ENCODE assay signal across 8 mouse cellular contexts in genomic region chr8:80868801-80869323, GRCm38 (mm10). TPM values are rescaled to one million over a fixed set of nuclear protein-coding genes. Genes with fewer than 3 reads are reported as not detected.
A peak's percentile ranks its signal among the peaks of the same experiment; 100 is the strongest.
DNase-seq lines count a peak whose midpoint lies in the region; ATAC-seq and TF ChIP-seq lines count a peak whose summit lies in the region.

No protein-coding gene starts in this region.

- H3K36me3 ChIP-seq in G1E (replicated peaks), result peaks cover 6% of the 10 kb centered on the region
- peaks cover 13% of the 10 kb centered on the region for H3K36me3 ChIP-seq in heart, embryonic 13.5 days
- peaks cover 8% of the 10 kb centered on the region for H3K36me3 ChIP-seq in liver, embryonic 16.5 days (ENCODE audit: control insufficient read depth, insufficient read depth)

- peak; percentile 86 for ATAC-seq in G1E (ENCODE audit: extremely low read depth, insufficient number of reproducible peaks, low FRiP score, poor library complexity, severe bottlenecking)
- ATAC-seq in heart, embryonic 13.5 days (ENCODE audit: extremely low read depth, insufficient number of reproducible peaks, low FRiP score, low TSS enrichment), result no peak
- peak; percentile 89 for ATAC-seq in liver, embryonic 16.5 days (ENCODE audit: low read depth)

- peak overlapping the region; percentile 74 for H3K9ac ChIP-seq in heart, embryonic 13.5 days
- H3K9ac ChIP-seq in liver, embryonic 16.5 days (ENCODE audit: low read depth, low read length), result peak overlapping the region; percentile 33; the same call in 1 of the 2 replicates

- peaks cover 69% of the 10 kb centered on the region for H3K4me1 ChIP-seq in G1E (ENCODE audit: insufficient read depth, low read depth, low read length)
- H3K4me1 ChIP-seq in bone marrow, adult 2 months (ENCODE audit: control insufficient read depth, insufficient read depth, low read length), result no peaks in the 10 kb centered on the region; the same call in 1 of the 2 replicates
- H3K4me1 ChIP-seq in heart, embryonic 13.5 days, result peaks cover 90% of the 10 kb centered on the region
- H3K4me1 ChIP-seq in liver, embryonic 16.5 days (ENCODE audit: control insufficient read depth, low read depth, low read length), result peaks cover 61% of the 10 kb centered on the region

- no peaks in the 10 kb centered on the region for H3K9me3 ChIP-seq in G1E (replicated peaks)
- no peaks in the 10 kb centered on the region for H3K9me3 ChIP-seq in heart, embryonic 13.5 days
- no peaks in the 10 kb centered on the region for H3K9me3 ChIP-seq in liver, embryonic 16.5 days (replicated peaks; ENCODE audit: control insufficient read depth, low read length)

- intact Hi-C loops in gastrocnemius, postnatal 14 days (cut with DNase I; ENCODE audit: low total_unique reads), result no loop called here

- no peak overlapping the region for H3K27ac ChIP-seq in bone marrow, adult 2 months (ENCODE audit: control insufficient read depth, insufficient read depth, low read depth, low read length, poor library complexity)
- H3K27ac ChIP-seq in heart, embryonic 13.5 days (replicated peaks), result peak overlapping the region; percentile 94
- H3K27ac ChIP-seq in liver, embryonic 16.5 days (ENCODE audit: low read length), result peak overlapping the region; percentile 65

- no peaks in the 10 kb centered on the region; the same call in 1 of the 2 replicates for H3K27me3 ChIP-seq in G1E (ENCODE audit: insufficient read depth, low read length)
- no peaks in the 10 kb centered on the region for H3K27me3 ChIP-seq in heart, embryonic 13.5 days (replicated peaks)
- H3K27me3 ChIP-seq in liver, embryonic 16.5 days (ENCODE audit: control insufficient read depth, insufficient read depth, low read depth, low read length), result no peaks in the 10 kb centered on the region

- 53% methylated on average over 11 of the region's 11 CpGs for WGBS in bone marrow, adult 2 months
- WGBS in heart, embryonic 13.5 days, result 8% methylated on average over 11 of the region's 11 CpGs
- 18% methylated on average over 11 of the region's 11 CpGs for WGBS in liver, embryonic 16.5 days (ENCODE audit: insufficient replicate concordance)

- no peak for TF ChIP-seq CTCF in G1E (IDR thresholded peaks at IDR 0.05; ENCODE audit: low read depth, low read length)
- TF ChIP-seq CTCF in bone marrow, adult 2 months (IDR thresholded peaks at IDR 0.05; ENCODE audit: control insufficient read depth, insufficient read depth, low read length), result no peak

- peak; percentile 73 for DNase-seq in G1E (ENCODE audit: low spot score)
- DNase-seq in gastrocnemius, postnatal 14 days, result no peak
- no peak for DNase-seq in thymus, postnatal 10 days (ENCODE audit: low spot score in 2 of 2)
- no peak for DNase-seq in adrenal gland, adult (ENCODE audit: inconsistent age in 2 of 2, low spot score in 1 of 2)
- DNase-seq in ovary, postnatal 14 days (ENCODE audit: low spot score), result no peak

- H3K4me3 ChIP-seq in G1E (ENCODE audit: low read depth, low read length), result peak overlapping the region; percentile 54; the same call in 1 of the 2 replicates
- peak overlapping the region; percentile 41 for H3K4me3 ChIP-seq in bone marrow, adult 2 months (replicated peaks; ENCODE audit: control insufficient read depth, low read depth, low read length)
- H3K4me3 ChIP-seq in heart, embryonic 13.5 days, result peak overlapping the region; percentile 45
- H3K4me3 ChIP-seq in liver, embryonic 16.5 days (ENCODE audit: low read depth, low read length), result peak overlapping the region; percentile 67

- TF ChIP-seq POLR2A in bone marrow, adult 2 months (IDR thresholded peaks at IDR 0.05; ENCODE audit: borderline replicate concordance, control insufficient read depth, low read depth, low read length), result peak; percentile 73

- peak overlapping the region; percentile 68 for H3K4me2 ChIP-seq in heart, embryonic 13.5 days
- peak overlapping the region; percentile 73 for H3K4me2 ChIP-seq in liver, embryonic 16.5 days (ENCODE audit: low read depth, low read length)

RNA-seq across cellular contexts. Expression of gene Gab1, which starts 11.5 kb away (rescaled TPM):
- total RNA-seq in G1E (2014; fragmentation: Nextera tagmentation) (20.8 and 28.2 TPM in 2 replicates), G1E (2017) (3.9 and 4.4 TPM in 2 replicates)
- polyA plus RNA-seq in G1E (2012), result 2.7 and 3.0 TPM in 2 replicates
- 3.5 and 13.6 TPM in 2 replicates for polyA plus RNA-seq in bone marrow, adult 2 months (2011; ENCODE audit: insufficient read depth, insufficient read length, low replicate concordance, missing spikeins)
- polyA plus RNA-seq in heart, embryonic 13.5 days (2015; fragmentation: Nextera tagmentation; extraction: Ambion mirVana), result 26.6 and 28.8 TPM in 2 replicates
- polyA plus RNA-seq in liver, embryonic 16.5 days (2015; fragmentation: Nextera tagmentation; extraction: Ambion mirVana), result 6.1 and 7.2 TPM in 2 replicates
- 10 to 100 TPM; 12.7 to 15.2 TPM for total RNA-seq in gastrocnemius, postnatal 14 days (2021)
